Mouse (Mus musculus) ES-E14 (cell line): ENCODE data around the gene Trp63. TPM values are rescaled to one million over a fixed set of nuclear protein-coding genes. Genes with fewer than 3 reads are reported as not detected.

Experiments used
- DNase-seq: peaks from one replicate; pipeline ENCODE4 v3.0.0-alpha.2; 2013; ENCODE audit warnings: low read depth, low spot score
- H3K27ac ChIP-seq: 2 replicates; pipeline ENCODE4 v1.5.1; 2012; ENCODE audit warnings: low read depth, mild to moderate bottlenecking, low read length, moderate library complexity, mixed read lengths; ENCODE audit not compliant: poor library complexity, insufficient read depth, severe bottlenecking
- H3K36me3 ChIP-seq: 2 replicates; pipeline ENCODE4 v1.6.1; 2012; ENCODE audit warnings: mild to moderate bottlenecking, low read length, moderate library complexity, mixed read lengths; ENCODE audit not compliant: control insufficient read depth, poor library complexity, insufficient read depth, severe bottlenecking
- H3K4me1 ChIP-seq, 2 experiments: fragments of 150-350 bp in 1 of 2; sonication (generic) in 1 of 2; 2 replicates each; pipeline ENCODE4 v1.6.1; 2012; ENCODE audit warnings: low read length in 2 of 2, mild to moderate bottlenecking in 1 of 2, mixed read lengths in 1 of 2; ENCODE audit not compliant: control insufficient read depth in 2 of 2, insufficient read depth in 2 of 2, poor library complexity in 1 of 2
- H3K4me3 ChIP-seq, 2 experiments: fragments of 150-350 bp in 1 of 2; sonication (generic) in 1 of 2; 2 replicates each; pipeline ENCODE4 v1.5.1; 2012; ENCODE audit warnings: low read length in 2 of 2, low read depth in 1 of 2, mild to moderate bottlenecking in 1 of 2, mixed read lengths in 1 of 2; ENCODE audit not compliant: insufficient read depth in 1 of 2, poor library complexity in 1 of 2, severe bottlenecking in 1 of 2
- H3K9ac ChIP-seq: 2 replicates; pipeline ENCODE4 v1.6.1; 2012; ENCODE audit warnings: low read depth, mild to moderate bottlenecking, low read length, mixed read lengths; ENCODE audit not compliant: poor library complexity, insufficient read depth, severe bottlenecking
- H3K9me3 ChIP-seq: fragments of 150-350 bp; sonication (generic); 2 replicates; pipeline ENCODE4 v1.6.1; 2012; ENCODE audit warnings: low read depth, mild to moderate bottlenecking, low read length; ENCODE audit not compliant: control insufficient read depth, insufficient read depth
- CHD2 ChIP-seq: IDR thresholded peaks from 2 replicates; pipeline ENCODE4 v1.6.1; 2014; ENCODE audit warnings: mild to moderate bottlenecking, low read depth, low read length, inconsistent platforms
- HCFC1 ChIP-seq: IDR thresholded peaks from 2 replicates; pipeline ENCODE4 v1.6.1; 2012; ENCODE audit warnings: low read length, inconsistent platforms, borderline replicate concordance; ENCODE audit not compliant: insufficient read depth
- MAFK ChIP-seq: IDR thresholded peaks from 2 replicates; pipeline ENCODE4 v1.6.1; 2014; ENCODE audit warnings: mild to moderate bottlenecking, low read depth, low read length, inconsistent platforms; ENCODE audit not compliant: insufficient read depth
- ZC3H11A ChIP-seq: IDR thresholded peaks from 2 replicates; pipeline ENCODE4 v1.6.1; 2012; ENCODE audit warnings: low read depth, mild to moderate bottlenecking, inconsistent platforms, low read length, borderline replicate concordance
- ZNF384 ChIP-seq: IDR thresholded peaks from 2 replicates; pipeline ENCODE4 v1.6.1; 2012; ENCODE audit warnings: low read depth, low read length, inconsistent platforms
- in situ Hi-C, 2 experiments: fragments of 600-800 bp; cut with MboI; formaldehyde crosslinking; loops; one replicate each; pipeline ENCODE4 v1.15.1; 2025; ENCODE audit warnings: low sequenced_read_pairs in 2 of 2, inconsistent platforms in 1 of 2; ENCODE audit not compliant: unreplicated experiment in 2 of 2
- total RNA-seq: library from RNA; depleted of rRNA; stranded (reverse); fragments of 300-350 nt; gene quantifications from 2 replicates; pipeline ENCODE4 v1.2.3, GENCODE M21; 2012

Gene Trp63
- total RNA-seq, 1 experiment, result 0.13 TPM

DNA sequence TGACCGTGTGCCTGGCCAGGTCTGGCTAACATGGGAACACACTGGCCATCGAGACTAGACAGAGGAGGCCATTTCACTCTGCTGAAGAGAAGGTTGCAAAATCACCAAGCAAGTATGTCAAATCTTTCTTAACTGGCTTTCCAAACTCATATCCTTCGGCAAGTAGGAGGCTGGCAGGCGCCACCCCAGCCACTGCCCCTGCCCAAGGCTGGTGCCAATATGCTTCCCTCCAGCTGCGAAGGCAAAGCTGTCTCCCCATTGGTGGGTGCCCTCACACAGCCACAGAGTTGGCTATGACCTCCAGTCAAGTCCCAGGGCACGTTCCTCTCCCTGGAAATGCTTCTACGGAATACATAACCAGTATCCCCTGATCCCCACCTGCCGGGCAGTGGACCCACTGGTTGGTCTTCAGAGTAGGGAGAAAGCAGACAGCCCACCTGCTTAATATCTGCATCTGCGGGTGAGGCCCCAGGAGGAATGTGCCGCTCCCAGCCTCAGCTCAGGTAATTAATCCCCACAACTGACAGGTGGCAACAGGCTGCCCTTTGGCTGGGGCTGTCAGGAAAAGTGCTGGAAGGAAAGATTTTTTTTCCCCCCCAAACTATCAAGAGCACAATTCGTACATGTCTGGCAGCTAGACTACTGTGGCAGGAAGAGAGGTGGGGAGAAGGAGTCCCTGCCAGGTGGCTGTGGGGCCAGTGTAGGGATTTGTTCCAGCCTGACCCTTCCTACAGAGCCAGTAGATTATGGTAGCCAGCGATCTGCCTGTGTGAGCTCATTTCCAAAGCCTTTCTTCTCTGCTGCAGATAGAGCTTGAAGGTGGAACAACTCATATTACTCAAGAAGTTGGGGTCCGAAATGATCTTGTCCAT, 166.3 kb downstream of the Trp63 start:
- Histone ChIP-seq H3K36me3 (no peaks in the 10 kb centered on the region), H3K9me3 (no peaks in the 10 kb centered on the region), H3K9ac (no peak overlapping the region), H3K4me1 (no peaks in the 10 kb centered on the region; a peak in 1 of 4 replicates), H3K4me3 (no peak overlapping the region), H3K27ac (no peak overlapping the region)
- DNase-seq, result no peak
- in situ Hi-C loops, result no loop called here
- no peak for TF ChIP-seq CHD2
- TF ChIP-seq HCFC1, result no peak
- no peak for TF ChIP-seq MAFK
- TF ChIP-seq ZC3H11A, result no peak
- no peak for TF ChIP-seq ZNF384

- no peak for TF ChIP-seq MAFK
- TF ChIP-seq HCFC1, result no peak
- TF ChIP-seq ZNF384, result no peak
- no peak for TF ChIP-seq ZC3H11A
- no peak for TF ChIP-seq CHD2
- in situ Hi-C loops, result no loop called here
Measured at GRCm38 (mm10) chr16:25860731-25861505, 177.4 kb downstream of the Trp63 start.

GRCm38 (mm10) chr16:25865096-25865869, 181.7 kb downstream of the Trp63 start:
- no peak overlapping the region for H3K27ac ChIP-seq

More at GRCm38 (mm10) chr16:25860731-25861505, 177.4 kb downstream of the Trp63 start:
- Histone ChIP-seq H3K4me1 (no peaks in the 10 kb centered on the region), H3K4me3 (no peak overlapping the region), H3K9me3 (no peaks in the 10 kb centered on the region), H3K36me3 (no peaks in the 10 kb centered on the region), H3K27ac (no peak overlapping the region), H3K9ac (no peak overlapping the region)
- no peak for DNase-seq

DNA sequence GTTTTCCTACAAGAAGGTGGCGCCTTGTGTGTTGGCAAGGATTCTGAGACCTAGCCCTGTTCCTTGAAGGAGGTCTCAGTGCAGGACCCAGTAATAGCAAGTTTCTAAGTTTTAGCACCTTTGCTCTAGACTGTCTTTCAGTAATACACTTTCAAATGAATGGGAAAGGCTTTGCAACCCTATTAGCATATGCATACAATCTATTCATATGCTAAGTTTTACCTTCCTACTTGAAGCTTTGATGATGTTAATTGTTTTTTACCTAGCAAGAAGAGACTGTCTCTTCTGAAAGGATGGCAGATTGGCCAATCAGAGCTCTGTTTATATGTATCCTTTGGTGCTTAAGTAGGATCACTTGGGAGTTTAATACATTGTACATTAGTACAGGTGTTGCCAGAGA, 187.9 kb downstream of the Trp63 start:
- Histone ChIP-seq H3K27ac (no peak overlapping the region), H3K4me3 (no peak overlapping the region), H3K4me1 (no peaks in the 10 kb centered on the region), H3K9me3 (no peaks in the 10 kb centered on the region), H3K36me3 (no peaks in the 10 kb centered on the region), H3K9ac (no peak overlapping the region)
- peak; percentile 41 for DNase-seq
- in situ Hi-C loops, result no loop called here
- no peak for TF ChIP-seq HCFC1
- TF ChIP-seq CHD2, result no peak
- no peak for TF ChIP-seq ZNF384
- no peak for TF ChIP-seq MAFK
- no peak for TF ChIP-seq ZC3H11A

More at GRCm38 (mm10) chr16:25865096-25865869, 181.7 kb downstream of the Trp63 start:
- no peak for TF ChIP-seq HCFC1
- no peak for TF ChIP-seq ZNF384
- TF ChIP-seq ZC3H11A, result no peak
- no peaks in the 10 kb centered on the region for H3K4me1 ChIP-seq
- in situ Hi-C loops, result no loop called here
- no peaks in the 10 kb centered on the region for H3K36me3 ChIP-seq
- no peak for DNase-seq
- no peaks in the 10 kb centered on the region for H3K9me3 ChIP-seq
- H3K9ac ChIP-seq, result no peak overlapping the region
- H3K4me3 ChIP-seq, result no peak overlapping the region
